Mouse (Mus musculus) limb, embryonic 11.5 days (tissue): ENCODE measurements around the gene Dmpk. TPM values are rescaled to one million over a fixed set of nuclear protein-coding genes. Genes with fewer than 3 reads are reported as not detected.

Experiments used
- ATAC-seq: fragments of 200-750 bp; cut with Nextera tagmentation; 2 replicates; pipeline ENCODE4 v1.8.0; 2017; ENCODE audit warnings: low read depth; ENCODE audit not compliant: insufficient number of reproducible peaks, low FRiP score, low TSS enrichment
- DNase-seq: peaks from one replicate; pipeline ENCODE4 v3.0.0-alpha.2; 2015; ENCODE audit warnings: low spot score
- H3K27ac ChIP-seq: fragments of 300-500 bp; sonication (generic); replicated peaks from 2 replicates; pipeline ENCODE4 v1.5.1; 2014; ENCODE audit warnings: low read depth, mild to moderate bottlenecking, low read length
- H3K27me3 ChIP-seq: fragments of 300-500 bp; sonication (generic); 2 replicates; pipeline ENCODE4 v1.6.1; 2014; ENCODE audit warnings: mild to moderate bottlenecking, low read length, mixed read lengths; ENCODE audit not compliant: control insufficient read depth, insufficient read depth
- H3K36me3 ChIP-seq: fragments of 300-500 bp; sonication (generic); 2 replicates; pipeline ENCODE4 v1.6.1; 2014; ENCODE audit warnings: mild to moderate bottlenecking, low read length, moderate library complexity, mixed read lengths; ENCODE audit not compliant: control insufficient read depth, insufficient read depth
- H3K4me1 ChIP-seq: fragments of 300-500 bp; sonication (generic); 2 replicates; pipeline ENCODE4 v1.6.1; 2014; ENCODE audit warnings: low read length, mixed read lengths; ENCODE audit not compliant: control insufficient read depth, insufficient read depth
- H3K4me2 ChIP-seq: fragments of 300-500 bp; sonication (generic); 2 replicates; pipeline ENCODE4 v1.6.1; 2014; ENCODE audit warnings: low read depth, mild to moderate bottlenecking, moderate library complexity; ENCODE audit not compliant: severe bottlenecking
- H3K4me3 ChIP-seq: fragments of 300-500 bp; sonication (generic); 2 replicates; pipeline ENCODE4 v1.5.1; 2014; ENCODE audit warnings: low read depth, low read length
- H3K9ac ChIP-seq: fragments of 300-500 bp; sonication (generic); 2 replicates; pipeline ENCODE4 v1.6.1; 2014; ENCODE audit warnings: mild to moderate bottlenecking, low read length
- H3K9me3 ChIP-seq: fragments of 300-500 bp; sonication (generic); 2 replicates; pipeline ENCODE4 v1.6.1; 2016; ENCODE audit warnings: low read length; ENCODE audit not compliant: control insufficient read depth
- WGBS: fragments of 180-500 bp; shearing (Covaris S2); extraction: QIAGEN DNeasy Blood & Tissue Kit; methylation state at CpG from one replicate; pipeline ENCODE4 v1.1.7; 2014; 5-methylcytosine and 5-hydroxymethylcytosine counted together
- polyA plus RNA-seq: library from polyadenylated mRNA; unstranded; fragments of >200 nt; fragmentation: Nextera tagmentation; extraction: Ambion mirVana; gene quantifications from 2 replicates; pipeline ENCODE4 v1.2.1, GENCODE M21; 2014

Dmpk gene
- polyA plus RNA-seq, 1 experiment from 2014 or later = 8.6 TPM

GRCm38 (mm10) chr7:19094826-19095750 lies 11.4 kb downstream of the Dmpk start:
- Histone ChIP-seq H3K27ac (peak overlapping the region; percentile 97), H3K4me3 (peak overlapping the region; percentile 82), H3K9ac (peak overlapping the region; percentile 92), H3K9me3 (no peaks in the 10 kb centered on the region; the same call in 1 of the 2 replicates), H3K27me3 (no peaks in the 10 kb centered on the region), H3K4me1 (peaks cover 18% of the 10 kb centered on the region), H3K36me3 (0 out of 2 replicates have a peak, but pooled peaks cover 3% of the 10 kb centered on the region), H3K4me2 (peak overlapping the region; percentile 96)
- ATAC-seq (no peak), DNase-seq (peak; percentile 71)
- WGBS = under 1% methylated on average over 77 of the region's 87 CpGs

- H3K27ac ChIP-seq = 0 out of 2 replicates have a peak overlapping the region, but pooled peaks have one; percentile 36
- peak overlapping the region; percentile 82 for H3K4me3 ChIP-seq
- H3K36me3 ChIP-seq = 0 out of 2 replicates have a peak, but pooled peaks cover under 1% of the 10 kb centered on the region
- peaks cover 18% of the 10 kb centered on the region for H3K4me1 ChIP-seq
- DNase-seq (peak; percentile 87), ATAC-seq (peak; percentile 10)
- H3K27me3 ChIP-seq = no peaks in the 10 kb centered on the region
- H3K9ac ChIP-seq = peak overlapping the region; percentile 60
- no peaks in the 10 kb centered on the region; the same call in 1 of the 2 replicates for H3K9me3 ChIP-seq
- WGBS = under 1% methylated on average over 19 of the region's 19 CpGs
- peak overlapping the region; percentile 96 for H3K4me2 ChIP-seq
These were observed 12.1 kb downstream of the Dmpk start for GRCm38 (mm10) chr7:19095751-19096110.

GRCm38 (mm10) chr7:19096421-19096976 lies 12.8 kb downstream of the Dmpk start:
- Histone ChIP-seq H3K9ac (peak overlapping the region; percentile 60), H3K4me3 (peak overlapping the region; percentile 82), H3K36me3 (no peaks in the 10 kb centered on the region), H3K9me3 (no peaks in the 10 kb centered on the region; the same call in 1 of the 2 replicates), H3K27me3 (no peaks in the 10 kb centered on the region), H3K27ac (no peak overlapping the region; the same call in 1 of the 2 replicates), H3K4me2 (peak overlapping the region; percentile 96), H3K4me1 (peaks cover 18% of the 10 kb centered on the region)
- WGBS = 57% methylated on average over 5 of the region's 5 CpGs
- DNase-seq (no peak), ATAC-seq (no peak)

- Histone ChIP-seq H3K9me3 (no peaks in the 10 kb centered on the region; the same call in 1 of the 2 replicates), H3K36me3 (no peaks in the 10 kb centered on the region), H3K4me3 (no peak overlapping the region), H3K4me2 (no peak overlapping the region), H3K9ac (no peak overlapping the region), H3K27ac (no peak overlapping the region), H3K27me3 (no peaks in the 10 kb centered on the region), H3K4me1 (peaks cover 15% of the 10 kb centered on the region)
- 62% methylated on average over 2 of the region's 2 CpGs for WGBS
- ATAC-seq (no peak), DNase-seq (no peak)
These were observed 13.6 kb downstream of the Dmpk start for GRCm38 (mm10) chr7:19097217-19097616.

- Histone ChIP-seq H3K4me3 (no peak overlapping the region), H3K4me1 (peaks cover 15% of the 10 kb centered on the region)
These were observed 14.2 kb downstream of the Dmpk start for GRCm38 (mm10) chr7:19097863-19098262.

GRCm38 (mm10) chr7:19098811-19099210 lies 15.2 kb downstream of the Dmpk start:
- H3K9ac ChIP-seq = no peak overlapping the region
- H3K4me2 ChIP-seq = no peak overlapping the region
- WGBS = 64% methylated on average over 7 of the region's 7 CpGs
- H3K27me3 ChIP-seq = no peaks in the 10 kb centered on the region
- DNase-seq (no peak), ATAC-seq (no peak)
- peaks cover 12% of the 10 kb centered on the region for H3K4me1 ChIP-seq
- no peak overlapping the region for H3K27ac ChIP-seq
- no peaks in the 10 kb centered on the region; the same call in 1 of the 2 replicates for H3K9me3 ChIP-seq
- H3K36me3 ChIP-seq = no peaks in the 10 kb centered on the region
- H3K4me3 ChIP-seq = no peak overlapping the region

More at GRCm38 (mm10) chr7:19097863-19098262, 14.2 kb downstream of the Dmpk start:
- ATAC-seq (no peak), DNase-seq (no peak)
- no peak overlapping the region for H3K4me2 ChIP-seq
- H3K9ac ChIP-seq = no peak overlapping the region
- no peaks in the 10 kb centered on the region for H3K27me3 ChIP-seq
- H3K9me3 ChIP-seq = no peaks in the 10 kb centered on the region; the same call in 1 of the 2 replicates
- no peaks in the 10 kb centered on the region for H3K36me3 ChIP-seq
- H3K27ac ChIP-seq = no peak overlapping the region

- Histone ChIP-seq H3K4me2 (no peak overlapping the region), H3K4me3 (no peak overlapping the region), H3K4me1 (peaks cover 12% of the 10 kb centered on the region), H3K36me3 (no peaks in the 10 kb centered on the region), H3K9me3 (no peaks in the 10 kb centered on the region), H3K27ac (no peak overlapping the region), H3K9ac (no peak overlapping the region), H3K27me3 (no peaks in the 10 kb centered on the region)
- ATAC-seq = no peak
- 75% methylated on average over 1 of the region's 1 CpGs for WGBS
- no peak for DNase-seq
These were observed 16.6 kb downstream of the Dmpk start for GRCm38 (mm10) chr7:19100290-19100689.

- no peaks in the 10 kb centered on the region for H3K9me3 ChIP-seq
- no peak overlapping the region for H3K4me3 ChIP-seq
- H3K27ac ChIP-seq = no peak overlapping the region
- no peaks in the 10 kb centered on the region for H3K36me3 ChIP-seq
- no peak overlapping the region for H3K4me2 ChIP-seq
- ATAC-seq (no peak), DNase-seq (no peak)
- no peaks in the 10 kb centered on the region for H3K27me3 ChIP-seq
- H3K4me1 ChIP-seq = no peaks in the 10 kb centered on the region
- no peak overlapping the region for H3K9ac ChIP-seq
These were observed 20.1 kb downstream of the Dmpk start for GRCm38 (mm10) chr7:19103741-19104140.
